Mouse (Mus musculus) MEL (cell line): ENCODE measurements at regions not wholly inside any gene's neighbourhood (a gene's known extent, or its start where the extent isn't known, plus 50 kb on each side); places are given as distances from the start of the nearest gene placed in this dataset.

Source experiments
- GATA1 ChIP-seq: IDR thresholded peaks from 2 replicates; pipeline ENCODE4 v1.6.1; 2011; ENCODE audit warnings: low read depth, low read length, improper control_type of control experiment
- MAX ChIP-seq: IDR thresholded peaks from 2 replicates; pipeline ENCODE4 v1.6.1; 2011; ENCODE audit warnings: low read length, improper control_type of control experiment
- NRF1 ChIP-seq: IDR thresholded peaks from 2 replicates; pipeline ENCODE4 v1.6.1; 2014; ENCODE audit warnings: low read depth, mild to moderate bottlenecking, inconsistent platforms, low read length, improper control_type of control experiment, moderate library complexity; ENCODE audit not compliant: poor library complexity, insufficient read depth, severe bottlenecking
- POLR2A ChIP-seq, 2 experiments: IDR thresholded peaks; 2 replicates each; pipeline ENCODE4 v1.6.1; 2011 to 2012; ENCODE audit warnings: low read length in 2 of 2, mild to moderate bottlenecking in 2 of 2, control low read depth in 1 of 2, improper control_type of control experiment in 1 of 2, low read depth in 1 of 2, moderate library complexity in 1 of 2; ENCODE audit not compliant: control insufficient read depth in 1 of 2, insufficient read depth in 1 of 2, poor library complexity in 1 of 2
- TAL1 ChIP-seq: IDR thresholded peaks from 2 replicates; pipeline ENCODE4 v1.6.1; 2012; ENCODE audit warnings: mild to moderate bottlenecking, inconsistent platforms, low read length, moderate library complexity, mixed read lengths
- TCF12 ChIP-seq: IDR thresholded peaks from 2 replicates; pipeline ENCODE4 v1.6.1; 2014; ENCODE audit warnings: low read depth, mild to moderate bottlenecking, inconsistent platforms, low read length, improper control_type of control experiment, moderate library complexity

DNA sequence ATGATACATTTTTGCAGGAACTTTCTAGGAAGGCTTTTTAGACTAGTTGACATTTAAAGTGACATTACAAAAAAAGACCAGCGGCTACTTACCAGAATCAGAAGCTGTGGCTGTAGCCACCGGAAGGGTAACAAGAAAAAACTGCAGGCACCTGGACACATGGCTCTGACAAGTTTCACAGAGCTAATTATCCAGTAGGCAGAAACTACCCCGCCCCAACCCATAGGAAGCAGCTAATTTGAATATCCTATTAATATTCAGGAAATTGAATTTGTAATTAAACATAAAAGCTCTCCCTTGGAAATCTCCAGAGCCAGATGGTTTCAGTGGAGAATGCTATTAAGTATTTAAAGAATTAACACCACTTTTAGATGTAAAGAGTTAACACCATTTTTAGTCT lies 79.8 kb downstream of the Ramp3 start:
- TF ChIP-seq NRF1 (no peak), GATA1 (no peak), MAX (no peak), POLR2A (IDR thresholded peaks at IDR 0.05; ENCODE audit: control insufficient read depth in 1 of 2, insufficient read depth in 1 of 2, low read depth in 1 of 2, low read length in 2 of 2, poor library complexity in 1 of 2) (no peak), TAL1 (no peak), TCF12 (no peak)
